Mouse (Mus musculus): Measurements from ENCODE around the gene Zbp1.

- no peak for TF ChIP-seq CTCF (IDR thresholded peaks at IDR 0.05; ENCODE audit: control insufficient read depth, insufficient read depth, low read length)
- TF ChIP-seq POLR2A (IDR thresholded peaks at IDR 0.05; ENCODE audit: borderline replicate concordance, control insufficient read depth, low read depth, low read length): no peak
Observed at GRCm38 (mm10) chr2:173207051-173207450, 11.7 kb downstream of the Zbp1 start.

Measured in bone marrow, adult 2 months (tissue).